Mouse (Mus musculus): ENCODE measurements around the gene Dennd1b. TPM values are rescaled to one million over a fixed set of nuclear protein-coding genes. Genes with fewer than 3 reads are reported as not detected.

The Dennd1b gene
- polyA plus RNA-seq, 1 experiment from 2014 or later = 18.3 TPM

GRCm38 (mm10) chr1:138982611-138983010, 19.4 kb downstream of the Dennd1b start:
- Histone ChIP-seq H3K9me3 (ENCODE audit: control insufficient read depth) (no peaks in the 10 kb centered on the region), H3K27me3 (replicated peaks; ENCODE audit: control insufficient read depth, insufficient read depth, low read length) (no peaks in the 10 kb centered on the region), H3K4me3 (ENCODE audit: low read depth, low read length) (no peak overlapping the region), H3K27ac (ENCODE audit: low read depth, low read length) (0 out of 2 replicates have a peak overlapping the region, but pooled peaks have one; percentile 1), H3K9ac (ENCODE audit: low read depth, low read length) (no peak overlapping the region), H3K4me2 (replicated peaks; ENCODE audit: low read depth) (no peak overlapping the region; the same call in 1 of the 2 replicates), H3K4me1 (replicated peaks; ENCODE audit: control insufficient read depth, insufficient read depth, low read length) (peaks cover 11% of the 10 kb centered on the region; the same call in 1 of the 2 replicates), H3K36me3 (ENCODE audit: control insufficient read depth, insufficient read depth) (no peaks in the 10 kb centered on the region)
- no peak for TF ChIP-seq CTCF (IDR thresholded peaks at IDR 0.05; ENCODE audit: low read depth)
- WGBS = 60% methylated on average over 5 of the region's 5 CpGs
- no peak for ATAC-seq

- peak overlapping the region; percentile 43 for H3K4me2 ChIP-seq (replicated peaks; ENCODE audit: low read depth)
- no peaks in the 10 kb centered on the region for H3K27me3 ChIP-seq (replicated peaks; ENCODE audit: control insufficient read depth, insufficient read depth, low read length)
- no peaks in the 10 kb centered on the region for H3K9me3 ChIP-seq (ENCODE audit: control insufficient read depth)
- no peak overlapping the region for H3K9ac ChIP-seq (ENCODE audit: low read depth, low read length)
- no peak for TF ChIP-seq CTCF (IDR thresholded peaks at IDR 0.05; ENCODE audit: low read depth)
- no peak overlapping the region for H3K4me3 ChIP-seq (ENCODE audit: low read depth, low read length)
- H3K36me3 ChIP-seq (ENCODE audit: control insufficient read depth, insufficient read depth) = no peaks in the 10 kb centered on the region
- H3K4me1 ChIP-seq (replicated peaks; ENCODE audit: control insufficient read depth, insufficient read depth, low read length) = peaks cover 11% of the 10 kb centered on the region; the same call in 1 of the 2 replicates
- no peak for ATAC-seq
- WGBS = 34% methylated on average over 2 of the region's 2 CpGs
- no peak overlapping the region for H3K27ac ChIP-seq (ENCODE audit: low read depth, low read length)
Observed at GRCm38 (mm10) chr1:138983064-138983463, 19.8 kb downstream of the Dennd1b start.

- H3K27me3 ChIP-seq (replicated peaks; ENCODE audit: control insufficient read depth, insufficient read depth, low read length) = no peaks in the 10 kb centered on the region
- ATAC-seq = peak; percentile 50
- TF ChIP-seq CTCF (IDR thresholded peaks at IDR 0.05; ENCODE audit: low read depth) = peak; percentile 40; the same call in 1 of the 2 replicates
- H3K27ac ChIP-seq (ENCODE audit: low read depth, low read length) = 0 out of 2 replicates have a peak overlapping the region, but pooled peaks have one; percentile 2
- no peaks in the 10 kb centered on the region for H3K36me3 ChIP-seq (ENCODE audit: control insufficient read depth, insufficient read depth)
- WGBS = 8% methylated on average over 6 of the region's 6 CpGs
- H3K4me1 ChIP-seq (replicated peaks; ENCODE audit: control insufficient read depth, insufficient read depth, low read length) = peaks cover 11% of the 10 kb centered on the region; the same call in 1 of the 2 replicates
- H3K9ac ChIP-seq (ENCODE audit: low read depth, low read length) = no peak overlapping the region
- H3K4me2 ChIP-seq (replicated peaks; ENCODE audit: low read depth) = peak overlapping the region; percentile 43
- no peak overlapping the region for H3K4me3 ChIP-seq (ENCODE audit: low read depth, low read length)
- no peaks in the 10 kb centered on the region for H3K9me3 ChIP-seq (ENCODE audit: control insufficient read depth)
Observed at GRCm38 (mm10) chr1:138983465-138983864, 20.2 kb downstream of the Dennd1b start.

GRCm38 (mm10) chr1:138984161-138984560, 20.9 kb downstream of the Dennd1b start:
- ATAC-seq = no peak
- WGBS = 74% methylated on average over 4 of the region's 4 CpGs
- no peak overlapping the region for H3K27ac ChIP-seq (ENCODE audit: low read depth, low read length)

GRCm38 (mm10) chr1:138992384-138993138, 29.3 kb downstream of the Dennd1b start:
- Histone ChIP-seq H3K27me3 (replicated peaks; ENCODE audit: control insufficient read depth, insufficient read depth, low read length) (no peaks in the 10 kb centered on the region), H3K27ac (ENCODE audit: low read depth, low read length) (no peak overlapping the region), H3K4me3 (ENCODE audit: low read depth, low read length) (no peak overlapping the region), H3K4me2 (replicated peaks; ENCODE audit: low read depth) (no peak overlapping the region), H3K4me1 (replicated peaks; ENCODE audit: control insufficient read depth, insufficient read depth, low read length) (peaks cover 7% of the 10 kb centered on the region; the same call in 1 of the 2 replicates), H3K9ac (ENCODE audit: low read depth, low read length) (no peak overlapping the region), H3K9me3 (ENCODE audit: control insufficient read depth) (no peaks in the 10 kb centered on the region), H3K36me3 (ENCODE audit: control insufficient read depth, insufficient read depth) (no peaks in the 10 kb centered on the region)
- 57% methylated on average over 5 of the region's 5 CpGs for WGBS
- no peak for ATAC-seq
- TF ChIP-seq CTCF (IDR thresholded peaks at IDR 0.05; ENCODE audit: low read depth) = no peak

More at GRCm38 (mm10) chr1:138984161-138984560, 20.9 kb downstream of the Dennd1b start:
- H3K4me3 ChIP-seq (ENCODE audit: low read depth, low read length) = no peak overlapping the region
- H3K4me2 ChIP-seq (replicated peaks; ENCODE audit: low read depth) = no peak overlapping the region
- no peak for TF ChIP-seq CTCF (IDR thresholded peaks at IDR 0.05; ENCODE audit: low read depth)
- no peaks in the 10 kb centered on the region for H3K36me3 ChIP-seq (ENCODE audit: control insufficient read depth, insufficient read depth)
- H3K4me1 ChIP-seq (replicated peaks; ENCODE audit: control insufficient read depth, insufficient read depth, low read length) = peaks cover 11% of the 10 kb centered on the region; the same call in 1 of the 2 replicates
- no peak overlapping the region for H3K9ac ChIP-seq (ENCODE audit: low read depth, low read length)
- H3K9me3 ChIP-seq (ENCODE audit: control insufficient read depth) = no peaks in the 10 kb centered on the region
- H3K27me3 ChIP-seq (replicated peaks; ENCODE audit: control insufficient read depth, insufficient read depth, low read length) = no peaks in the 10 kb centered on the region

GRCm38 (mm10) chr1:138995621-138996380, 32.6 kb downstream of the Dennd1b start:
- H3K4me3 ChIP-seq (ENCODE audit: low read depth, low read length) = no peak overlapping the region
- WGBS = 88% methylated on average over 6 of the region's 6 CpGs
- H3K9ac ChIP-seq (ENCODE audit: low read depth, low read length) = no peak overlapping the region
- H3K9me3 ChIP-seq (ENCODE audit: control insufficient read depth) = no peaks in the 10 kb centered on the region
- peaks cover 7% of the 10 kb centered on the region; the same call in 1 of the 2 replicates for H3K4me1 ChIP-seq (replicated peaks; ENCODE audit: control insufficient read depth, insufficient read depth, low read length)
- H3K27me3 ChIP-seq (replicated peaks; ENCODE audit: control insufficient read depth, insufficient read depth, low read length) = no peaks in the 10 kb centered on the region
- no peak overlapping the region for H3K4me2 ChIP-seq (replicated peaks; ENCODE audit: low read depth)
- H3K36me3 ChIP-seq (ENCODE audit: control insufficient read depth, insufficient read depth) = no peaks in the 10 kb centered on the region
- TF ChIP-seq CTCF (IDR thresholded peaks at IDR 0.05; ENCODE audit: low read depth) = no peak
- ATAC-seq = no peak
- no peak overlapping the region for H3K27ac ChIP-seq (ENCODE audit: low read depth, low read length)
